Mouse (Mus musculus): ENCODE results near the gene Znrf2. TPM values are rescaled to one million over a fixed set of nuclear protein-coding genes. Genes with fewer than 3 reads are reported as not detected.

The Znrf2 gene
- total RNA-seq, 2 experiments from 2014 or later: 10.9 to 11.0 TPM

Other genes starting within 250 kb of the Znrf2 start
- gene Plekha8, start 221.8 kb upstream of the Znrf2 start, total RNA-seq (2021): 1 to 10 TPM; 8.1 to 9.1 TPM
- gene Fkbp14, start 219.6 kb upstream of the Znrf2 start, total RNA-seq (2021): 10 to 100 TPM; 31.6 to 35.2 TPM
- 10 to 100 TPM in 1 of 2 experiments, 1 to 10 TPM in 1; 9.7 to 12.9 TPM for gene Mturn, start 135.3 kb upstream of the Znrf2 start, total RNA-seq (2021)
- 1 to 10 TPM; 9.2 to 9.3 TPM for gene Nod1, start 155.7 kb downstream of the Znrf2 start, total RNA-seq (2021)
- 1 to 10 TPM; 5.5 to 5.8 TPM for gene Ggct, start 176.0 kb downstream of the Znrf2 start, total RNA-seq (2021)
- gene Gars, start 221.1 kb downstream of the Znrf2 start, total RNA-seq (2021): 10 to 100 TPM; 87.6 to 90.8 TPM